Mouse (Mus musculus) urinary bladder, postnatal 0 days (tissue): ENCODE data around the gene Gm20867. TPM values are rescaled to one million over a fixed set of nuclear protein-coding genes. Genes with fewer than 3 reads are reported as not detected.

Experiments used
- polyA plus RNA-seq: library from polyadenylated mRNA; unstranded; fragments of >200 nt; fragmentation: Nextera tagmentation; extraction: Ambion mirVana; gene quantifications from 2 replicates; pipeline ENCODE4 v1.2.1, GENCODE M21; 2015

Gene Gm20867
- polyA plus RNA-seq = not detected in 2 replicates

GRCm38 (mm10) chrY:77963104-77963503 is at the start of gene Gm20867:
Gm20867 (minus strand) TSS chrY:77963204.

Other genes starting within 250 kb of the Gm20867 start
- gene Gm29564, start 249.8 kb upstream of the Gm20867 start, polyA plus RNA-seq = not detected in 2 replicates